Mouse (Mus musculus) pancreas, adult 10 weeks (tissue): ENCODE measurements around the gene Stk32b. TPM values are rescaled to one million over a fixed set of nuclear protein-coding genes. Genes with fewer than 3 reads are reported as not detected.

Experiments
- polyA plus RNA-seq: library from polyadenylated mRNA; stranded (reverse); fragments of 350-450 nt; fragmentation: Illumina TruSeq; extraction: RNeasy Lipid Tissue Mini Kit (QIAGEN cat#74804); gene quantifications from one replicate; pipeline ENCODE4 v1.2.3, GENCODE M21; 2015; ENCODE audit warnings: low read depth, low replicate concordance; ENCODE audit not compliant: insufficient read depth

Gene Stk32b
- polyA plus RNA-seq: not detected

GRCm38 (mm10) chr5:37716505-37717372 is at the start of gene Stk32b:
Gene Stk32b, minus strand, starts transcription at chr5:37717171.

GRCm38 (mm10) chr5:37735224-37735623 is 18.3 kb upstream of the Stk32b start, which contains the start of gene Cytl1:
Gene Cytl1, plus strand, starts transcription at chr5:37735519.

Other genes starting within 250 kb of the Stk32b start
- 19.0 TPM for gene Cytl1, start 18.3 kb upstream of the Stk32b start, polyA plus RNA-seq
- gene Msx1, start 107.4 kb upstream of the Stk32b start, polyA plus RNA-seq: 1.8 TPM